Mouse (Mus musculus) mouse embryonic stem cell (cell line): ENCODE results near the gene Cdc42ep1.

Experiments used
- in situ Hi-C, 2 experiments: fragments of 300-500 bp; cut with MboI; formaldehyde crosslinking; loops; 1 replicate in 1 of 2; 3 replicates in 1 of 2; pipeline ENCODE4 v1.14.3; 2019 to 2020; ENCODE audit warnings: low sequenced_read_pairs in 2 of 2, low pct_unique_long_range_greater_than_20kb in 1 of 2, mixed read lengths in 1 of 2; ENCODE audit not compliant: unreplicated experiment in 1 of 2

Cdc42ep1 gene

GRCm38 (mm10) chr15:78826213-78827204 lies 15.9 kb upstream of the Cdc42ep1 start:
- in situ Hi-C loops: no loop called here

- in situ Hi-C loops: no loop called here
Observed at GRCm38 (mm10) chr15:78828315-78828714, 14.1 kb upstream of the Cdc42ep1 start.

- in situ Hi-C loops: no loop called here
Observed at GRCm38 (mm10) chr15:78829636-78830035, 12.8 kb upstream of the Cdc42ep1 start.

GRCm38 (mm10) chr15:78830742-78831719 lies 11.4 kb upstream of the Cdc42ep1 start:
- in situ Hi-C loops: no loop called here

- in situ Hi-C loops: no loop called here
Observed at GRCm38 (mm10) chr15:78831720-78832657, 10.4 kb upstream of the Cdc42ep1 start.

- in situ Hi-C loops: no loop called here
Observed at GRCm38 (mm10) chr15:78832701-78833123, 9.7 kb upstream of the Cdc42ep1 start.

GRCm38 (mm10) chr15:78833582-78833981 lies 8.8 kb upstream of the Cdc42ep1 start:
- in situ Hi-C loops: no loop called here

GRCm38 (mm10) chr15:78834233-78835005 lies 8.0 kb upstream of the Cdc42ep1 start:
- in situ Hi-C loops: no loop called here

GRCm38 (mm10) chr15:78835200-78836085 lies 7.0 kb upstream of the Cdc42ep1 start:
- in situ Hi-C loops: no loop called here

- in situ Hi-C loops: no loop called here
Observed at GRCm38 (mm10) chr15:78836086-78836621, 6.3 kb upstream of the Cdc42ep1 start.

- in situ Hi-C loops: no loop called here
Observed at GRCm38 (mm10) chr15:78839744-78840143, 2.7 kb upstream of the Cdc42ep1 start.

GRCm38 (mm10) chr15:78840241-78840640 lies 2.2 kb upstream of the Cdc42ep1 start:
- in situ Hi-C loops: no loop called here

- in situ Hi-C loops: no loop called here
Observed at GRCm38 (mm10) chr15:78840751-78841150, 1.7 kb upstream of the Cdc42ep1 start.

- in situ Hi-C loops: no loop called here
Observed at GRCm38 (mm10) chr15:78841161-78841790, 1.1 kb upstream of the Cdc42ep1 start.

- in situ Hi-C loops: no loop called here
Observed at GRCm38 (mm10) chr15:78843581-78844469, 1.4 kb downstream of the Cdc42ep1 start.
